Mouse (Mus musculus): ENCODE measurements around the gene Prkcb.

Prkcb gene

GRCm38 (mm10) chr7:122377967-122378366 is 89.4 kb downstream of the Prkcb start:
- no peak for DNase-seq

DNA sequence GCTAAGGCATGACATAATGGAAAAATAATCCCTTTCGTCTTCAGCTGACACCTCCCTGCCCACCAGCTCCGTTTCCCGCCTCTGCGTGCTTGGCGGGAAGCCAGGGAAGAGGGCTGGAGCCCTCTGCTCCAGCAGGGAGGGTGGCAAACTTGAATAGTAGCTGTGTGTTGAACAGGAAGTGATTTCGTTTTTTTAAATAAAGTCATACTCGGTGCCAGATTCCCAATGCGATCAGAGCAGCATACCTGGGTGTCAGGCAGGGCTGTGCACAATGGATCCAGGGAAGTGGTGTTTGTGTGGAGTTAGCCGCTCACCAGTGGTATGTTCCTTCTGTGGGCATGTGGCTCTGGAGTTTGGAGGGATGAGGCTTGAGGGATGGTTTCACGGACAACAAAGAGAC is 89.9 kb downstream of the Prkcb start:
- peak; percentile 13 for DNase-seq

GRCm38 (mm10) chr7:122379292-122379691 is 90.7 kb downstream of the Prkcb start:
- no peak for DNase-seq

DNA sequence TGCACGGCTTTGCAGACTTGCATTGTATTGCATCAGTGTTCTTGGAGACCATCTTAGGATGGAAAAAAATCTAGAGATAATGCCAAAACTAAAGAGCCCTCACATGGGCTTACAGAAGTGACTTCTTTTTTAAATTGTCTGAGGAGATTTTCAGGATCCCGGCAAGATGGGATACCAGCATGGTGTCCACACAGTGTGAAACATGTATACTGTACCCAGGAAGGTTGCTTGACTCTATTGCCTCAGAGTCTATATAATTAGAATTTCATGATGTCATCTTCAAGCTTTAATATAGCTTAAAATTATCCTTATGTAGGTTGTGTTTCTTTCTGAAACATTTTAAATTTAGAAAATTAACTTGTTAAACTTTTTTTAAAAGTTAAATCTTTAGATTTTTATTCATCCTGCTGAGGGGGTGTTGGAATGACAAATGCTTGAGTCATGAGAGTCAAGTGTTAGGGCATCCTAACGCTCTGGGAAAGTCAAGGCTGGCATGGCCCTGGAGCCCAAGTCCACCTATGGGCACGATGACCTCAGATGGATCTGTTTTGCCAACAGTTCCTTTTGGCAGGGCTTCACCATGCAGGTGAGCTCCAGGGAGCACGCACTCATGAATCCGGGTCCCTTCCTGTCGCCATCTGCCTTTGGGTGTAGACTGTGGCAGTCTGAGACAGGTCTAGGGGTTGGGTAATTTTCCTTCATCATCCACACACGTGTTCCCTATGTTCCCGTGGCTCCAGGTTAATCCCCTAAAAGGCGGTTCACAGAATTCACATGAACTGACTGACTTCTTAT is 92.0 kb downstream of the Prkcb start:
- no peak for DNase-seq

GRCm38 (mm10) chr7:122381560-122381959 is 93.0 kb downstream of the Prkcb start:
- no peak for DNase-seq

DNA sequence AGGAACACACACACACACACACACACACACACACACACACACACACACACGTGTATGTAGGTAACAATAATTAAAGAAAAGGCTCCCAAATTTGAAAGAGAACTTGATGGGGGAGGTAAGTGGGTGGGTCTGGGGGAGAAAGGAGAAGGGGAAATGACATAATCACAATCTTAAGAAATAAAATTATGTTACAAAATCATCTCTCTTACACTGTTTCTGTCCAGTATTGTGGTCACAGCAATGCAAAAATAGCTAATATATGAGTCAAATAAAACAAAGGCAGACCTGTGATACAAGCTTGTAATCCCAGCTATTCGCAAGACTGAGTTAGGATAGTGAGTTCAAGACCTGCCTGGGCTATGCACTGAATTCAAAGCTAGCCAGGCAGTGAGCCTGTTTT is 94.7 kb downstream of the Prkcb start:
- DNase-seq: no peak

DNA sequence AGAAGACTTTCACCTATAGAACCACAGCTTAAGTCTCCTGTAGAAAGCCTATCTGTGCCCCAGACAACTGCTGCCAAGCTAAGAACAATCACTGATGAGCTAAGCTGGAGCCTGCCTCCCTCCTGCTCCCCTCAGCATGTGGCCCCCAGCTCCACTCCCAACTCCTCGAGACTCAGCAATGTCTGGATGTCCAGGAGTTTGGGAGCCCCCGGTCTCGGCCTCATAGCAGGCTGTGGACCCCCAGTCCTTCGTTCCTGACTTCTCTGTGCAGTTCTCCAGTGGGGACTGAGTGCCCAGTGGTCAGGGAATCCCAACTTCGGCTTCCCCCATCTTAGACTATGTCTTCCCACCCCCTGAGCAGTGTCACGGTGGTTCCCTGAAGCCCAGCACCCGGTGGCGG is 96.3 kb downstream of the Prkcb start:
- DNase-seq: no peak

GRCm38 (mm10) chr7:122386567-122386966 is 98.0 kb downstream of the Prkcb start:
- DNase-seq: no peak

- no peak for DNase-seq
These were observed 99.3 kb downstream of the Prkcb start for GRCm38 (mm10) chr7:122387896-122388295.

- no peak for DNase-seq
These were observed 100.3 kb downstream of the Prkcb start for GRCm38 (mm10) chr7:122388858-122389257.

- DNase-seq: no peak
These were observed 101.1 kb downstream of the Prkcb start for GRCm38 (mm10) chr7:122389633-122390032.

GRCm38 (mm10) chr7:122390200-122390599 is 101.6 kb downstream of the Prkcb start:
- no peak for DNase-seq

GRCm38 (mm10) chr7:122390683-122391082 is 102.1 kb downstream of the Prkcb start:
- DNase-seq: no peak

- DNase-seq: no peak
These were observed 102.8 kb downstream of the Prkcb start for GRCm38 (mm10) chr7:122391382-122391781.

DNA sequence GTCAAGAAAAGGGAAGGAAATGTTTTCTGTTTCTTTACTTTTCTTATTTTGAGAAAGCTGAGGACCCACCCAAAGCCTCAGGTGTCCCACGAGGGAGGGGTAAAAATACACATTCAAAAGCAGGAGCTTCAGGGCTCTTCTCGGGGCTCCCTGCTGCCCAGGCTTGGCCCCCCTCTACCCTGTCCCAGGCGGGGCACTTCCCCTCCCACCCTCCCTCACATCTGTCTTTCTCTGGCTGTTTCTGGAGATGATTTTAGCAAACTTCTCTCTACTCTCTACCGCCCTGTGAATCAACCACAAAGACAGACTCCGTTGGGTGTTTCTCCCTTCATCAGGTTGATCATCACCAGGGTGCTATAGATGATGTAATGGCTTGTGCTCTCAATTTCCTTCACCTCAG is 105.4 kb downstream of the Prkcb start:
- DNase-seq: no peak

- DNase-seq: no peak
These were observed 106.8 kb downstream of the Prkcb start for GRCm38 (mm10) chr7:122395159-122395975.

GRCm38 (mm10) chr7:122395976-122396315 is 107.4 kb downstream of the Prkcb start:
- no peak for DNase-seq

- DNase-seq: no peak
These were observed 109.1 kb downstream of the Prkcb start for GRCm38 (mm10) chr7:122397699-122398098.

GRCm38 (mm10) chr7:122402041-122402440 is 113.5 kb downstream of the Prkcb start:
- no peak for DNase-seq

DNA sequence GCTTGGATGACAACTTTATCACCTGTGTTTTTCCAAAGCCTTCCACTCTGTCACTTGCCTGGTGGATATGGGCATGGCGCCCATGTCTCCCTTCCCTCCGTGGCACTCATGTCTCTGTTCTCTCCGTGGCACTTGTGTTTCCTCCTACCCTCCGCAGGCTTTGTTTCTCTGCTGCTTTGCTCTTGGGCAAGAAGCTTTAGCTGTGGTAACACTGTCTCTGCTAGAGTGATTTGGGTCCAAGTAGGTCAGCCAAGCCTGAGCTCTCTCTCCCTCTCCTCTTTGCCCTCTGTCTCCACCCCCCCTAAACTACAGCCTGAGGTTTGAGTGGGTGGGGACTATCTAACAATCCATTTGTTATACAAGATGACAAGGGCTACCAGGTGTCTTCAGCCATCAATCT is 114.8 kb downstream of the Prkcb start:
- no peak for DNase-seq

DNA sequence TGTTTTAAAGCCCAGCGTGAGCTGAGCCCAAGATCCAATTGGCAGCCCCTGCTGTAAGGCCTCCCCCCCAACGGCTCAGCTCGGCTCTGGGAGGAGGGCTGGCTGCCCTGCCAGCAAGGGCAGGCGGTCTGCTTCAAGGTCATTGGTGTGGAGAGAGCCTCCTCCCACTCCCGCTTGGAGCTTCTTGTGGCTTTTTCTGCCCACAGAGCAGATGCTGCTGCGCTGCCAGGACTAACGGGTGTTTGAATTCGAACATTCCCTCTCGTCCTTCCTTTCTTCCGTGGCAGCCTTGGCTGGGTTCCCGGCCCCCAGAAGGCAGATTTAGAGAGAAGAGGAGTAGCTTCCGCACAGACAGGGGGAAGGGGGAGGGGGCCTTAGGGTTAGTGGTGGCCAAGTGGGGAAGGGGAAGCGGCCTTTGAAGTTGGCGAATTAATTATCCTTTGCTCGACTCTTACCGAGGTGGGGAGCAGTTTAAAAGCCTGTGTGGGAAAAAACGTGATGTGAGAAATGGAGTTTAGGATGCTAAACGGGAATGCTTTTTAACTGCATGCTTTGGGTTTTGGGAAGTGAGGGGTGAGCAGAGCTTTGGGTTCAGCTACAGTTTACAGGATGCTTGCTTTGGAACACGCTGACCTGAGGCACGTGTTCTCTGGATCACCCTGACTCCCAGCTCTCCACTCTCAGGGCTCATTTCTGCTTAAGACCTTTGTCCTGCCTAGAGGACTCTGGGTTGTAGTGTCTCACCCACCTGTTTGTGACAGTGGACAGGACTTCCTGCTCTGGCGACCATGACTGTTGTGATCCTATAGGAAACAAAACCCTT is 116.2 kb downstream of the Prkcb start:
- DNase-seq: peak; percentile 41

DNA sequence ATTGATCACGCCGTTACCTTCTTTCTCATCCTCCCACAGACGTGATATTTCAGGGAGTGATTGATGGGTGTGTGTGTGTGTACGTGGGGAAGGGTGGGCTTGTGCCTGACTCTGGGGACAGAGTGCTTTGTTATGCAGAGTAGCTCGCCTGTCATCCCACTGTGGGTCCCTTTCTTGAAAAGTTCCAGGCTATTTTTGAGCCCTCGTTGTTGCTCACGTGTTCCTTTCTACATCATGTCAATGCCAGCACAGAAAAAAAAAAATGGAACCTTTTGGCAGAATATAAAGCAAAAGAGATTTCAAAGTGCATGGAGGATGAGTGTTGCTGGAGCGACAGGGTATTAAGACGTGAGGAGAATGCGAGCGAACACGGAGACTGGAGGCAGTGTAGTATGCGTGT is 118.1 kb downstream of the Prkcb start:
- DNase-seq: no peak

DNA sequence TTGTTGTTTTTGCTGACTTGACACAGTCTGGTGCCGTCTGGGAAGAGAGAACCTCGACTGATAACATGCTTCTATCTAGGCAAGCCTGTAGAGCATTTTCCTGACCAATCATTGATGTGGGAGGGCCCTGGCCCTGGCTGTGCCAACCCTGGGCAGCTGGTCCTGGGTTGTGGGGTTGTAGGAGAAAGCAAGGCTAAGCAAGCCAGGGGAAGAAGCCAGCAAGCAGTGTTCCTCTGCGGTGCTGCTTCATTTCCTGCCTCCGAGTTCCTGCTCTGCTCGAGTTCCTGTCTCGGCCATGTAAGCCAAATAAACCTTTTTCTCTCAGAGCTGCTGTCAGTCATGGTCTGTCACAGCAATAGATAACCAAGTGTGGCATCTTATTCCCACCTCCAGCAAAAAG is 121.4 kb downstream of the Prkcb start:
- DNase-seq: no peak
